Mouse (Mus musculus) T-helper 1 cell (primary cell): ENCODE results near the gene Pi4ka.

Experiments used
- in situ Hi-C: fragments of 300-600 bp; cut with MboI, MseI; formaldehyde crosslinking; loops from one replicate; pipeline ENCODE4 v1.15.1; 2025; ENCODE audit warnings: high pct_unique_total_duplicates

Gene Pi4ka

DNA sequence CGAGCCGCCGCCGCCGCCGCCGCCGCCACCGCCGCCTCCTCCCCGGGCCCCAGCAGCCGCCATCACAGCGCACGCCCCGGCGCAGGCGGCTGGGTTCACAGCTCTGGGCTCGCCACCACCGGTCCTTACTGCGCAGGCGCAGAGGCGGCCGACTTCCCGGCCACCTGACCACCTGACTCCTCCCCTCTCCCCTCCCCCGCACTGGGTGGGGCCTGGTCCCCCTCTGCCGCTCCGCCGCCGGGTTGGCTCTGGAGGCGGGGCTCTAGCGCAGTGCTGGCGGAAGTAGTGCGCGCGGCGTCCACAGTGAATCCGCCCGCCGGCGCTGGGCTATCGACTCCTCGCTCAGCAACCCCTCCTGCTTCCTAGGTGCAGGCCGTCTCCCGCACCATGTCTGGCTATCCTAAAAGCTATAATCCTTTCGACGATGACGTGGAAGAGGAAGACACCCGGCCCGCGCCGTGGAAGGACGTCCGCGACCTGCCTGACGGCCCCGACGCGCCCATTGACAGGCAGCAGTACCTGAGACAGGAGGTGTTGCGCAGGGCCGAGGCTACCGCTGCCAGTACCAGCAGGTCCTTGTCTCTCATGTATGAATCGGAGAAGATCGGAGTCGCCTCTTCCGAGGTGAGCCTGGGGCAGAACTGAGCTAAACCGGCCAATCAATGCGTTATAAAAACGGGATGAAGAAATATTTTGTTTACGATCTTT lies at the start of gene Pi4ka, which contains the start of gene Snap29:
TSS of gene Pi4ka (minus strand) at position 579 of the 708 bp plus-strand sequence.
TSS of gene Snap29 (plus strand) at position 251 of the 708 bp plus-strand sequence.
- in situ Hi-C loops, result loop anchor here (5.0 kb wide), 1 partner anchor 51 kb away; no protein-coding TSS in a partner anchor

DNA sequence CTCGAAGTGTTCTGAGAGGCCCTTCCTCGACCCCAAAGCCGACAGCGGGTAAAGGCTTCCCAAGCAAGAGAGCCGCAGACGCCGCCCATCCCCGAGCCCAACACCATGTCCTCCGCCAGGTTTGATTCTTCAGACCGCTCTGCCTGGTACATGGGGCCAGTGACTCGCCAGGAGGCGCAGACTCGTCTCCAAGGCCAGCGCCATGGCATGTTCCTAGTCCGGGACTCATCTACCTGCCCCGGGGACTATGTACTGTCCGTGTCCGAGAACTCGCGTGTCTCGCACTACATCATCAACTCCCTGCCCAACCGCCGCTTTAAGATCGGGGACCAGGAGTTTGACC lies 46.2 kb upstream of the Pi4ka start:
- in situ Hi-C loops, result no loop called here

DNA sequence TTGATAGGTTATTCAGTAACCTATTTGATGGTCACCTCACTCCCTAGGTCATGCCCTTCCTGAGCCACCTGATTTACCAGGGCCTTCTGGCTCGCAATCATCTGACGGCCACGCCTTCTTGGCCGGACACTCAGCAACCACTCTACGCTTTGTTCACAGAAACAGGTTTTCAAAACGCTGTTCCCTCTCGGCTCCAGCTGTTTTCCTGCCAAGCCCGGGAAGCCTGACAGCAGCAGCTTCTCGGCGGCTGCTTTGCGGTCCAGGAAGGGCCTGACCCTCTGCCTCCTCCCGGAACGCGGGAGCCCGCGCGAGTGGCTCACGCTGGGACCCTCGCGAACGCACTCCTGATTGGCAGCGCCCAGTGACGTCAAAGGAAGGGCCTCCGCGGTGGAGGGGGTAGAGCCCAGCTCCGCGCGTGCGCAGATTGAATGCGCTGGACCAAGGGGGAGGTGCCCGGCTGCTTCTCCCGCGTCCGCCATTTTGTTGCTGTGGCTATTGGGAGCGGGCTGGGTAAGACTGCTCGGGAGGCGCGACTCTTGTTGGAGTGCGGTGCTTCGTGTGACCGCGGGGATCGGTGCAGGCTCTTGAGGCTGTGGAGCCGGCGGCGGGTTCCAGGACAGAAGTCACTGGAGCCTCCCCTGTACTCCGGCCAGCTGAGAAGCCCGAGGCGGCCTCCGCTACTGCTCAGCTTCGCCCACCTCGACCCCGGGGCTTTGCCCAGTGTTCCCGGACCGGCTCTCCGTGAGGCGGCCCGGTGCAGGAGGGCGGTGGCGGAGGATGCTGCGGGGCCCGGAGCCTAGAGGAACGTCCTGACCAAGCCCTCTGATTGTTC lies 45.6 kb upstream of the Pi4ka start, which contains the start of gene Crkl:
TSS of gene Crkl (plus strand) at position 447 of the 832 bp plus-strand sequence.
- in situ Hi-C loops, result no loop called here

GRCm38 (mm10) chr16:17432576-17432975 lies 26.5 kb upstream of the Pi4ka start:
- in situ Hi-C loops, result no loop called here

- in situ Hi-C loops, result no loop called here
Measured at GRCm38 (mm10) chr16:17423021-17423420, 16.9 kb upstream of the Pi4ka start.

GRCm38 (mm10) chr16:17410209-17410608 lies 4.1 kb upstream of the Pi4ka start:
- in situ Hi-C loops, result no loop called here

DNA sequence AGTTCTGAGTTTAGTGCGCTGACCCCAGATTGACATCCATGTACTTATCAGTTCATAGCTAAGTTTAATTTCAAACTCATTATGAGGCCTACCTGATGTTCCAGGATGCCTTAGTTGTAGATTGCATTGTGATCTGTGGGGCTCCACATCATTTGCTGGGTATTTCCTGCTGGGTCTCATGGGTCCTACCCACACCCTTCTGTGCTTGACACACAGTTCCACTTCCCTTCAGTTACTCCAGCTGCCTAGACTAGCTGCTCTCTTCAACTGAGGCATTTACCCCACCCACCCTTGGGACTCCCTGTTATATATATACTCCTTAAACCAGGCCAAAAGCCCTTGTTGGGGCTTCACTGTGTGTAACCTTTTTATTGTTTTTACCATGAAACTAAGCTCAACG lies 2.9 kb upstream of the Pi4ka start:
- in situ Hi-C loops, result loop anchor here (5.0 kb wide), 1 partner anchor 48 kb away; no protein-coding TSS in a partner anchor

DNA sequence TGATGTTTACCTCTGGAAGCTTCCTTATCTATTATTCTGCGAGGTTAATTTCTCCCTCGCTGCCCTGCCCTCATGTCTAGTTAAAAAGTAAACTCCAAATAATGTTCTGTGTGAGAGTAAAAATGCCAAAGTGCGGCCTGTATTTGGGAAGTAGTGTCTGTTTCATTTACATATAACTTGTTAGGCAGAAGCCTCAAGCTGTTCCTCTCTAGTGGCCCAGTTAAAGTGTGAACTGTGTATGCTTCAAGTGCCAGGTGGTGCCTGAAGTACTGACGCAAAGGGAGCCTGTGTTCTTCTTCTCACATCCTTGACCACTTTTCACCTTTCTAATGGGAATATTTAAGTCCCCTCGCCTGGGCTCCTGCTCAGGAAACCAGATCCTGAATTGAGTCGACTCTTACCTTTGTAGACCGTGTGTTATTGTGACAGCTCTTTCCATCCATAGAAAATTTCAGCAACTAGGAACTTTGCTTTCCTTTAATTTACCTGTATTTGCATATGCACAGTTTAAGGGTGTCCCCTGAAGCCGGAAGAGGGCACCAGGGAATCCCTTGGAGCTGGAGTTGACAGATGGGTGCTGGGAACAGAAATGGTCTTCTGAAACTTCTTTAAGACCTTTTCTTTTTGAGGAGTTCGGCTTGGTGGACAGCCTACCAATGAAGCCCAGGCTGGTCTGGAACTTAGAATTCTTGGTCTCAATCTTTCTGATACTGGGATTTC lies 558 bp upstream of the Pi4ka start:
- in situ Hi-C loops, result loop anchor here (5.0 kb wide), 1 partner anchor 51 kb away; no protein-coding TSS in a partner anchor

DNA sequence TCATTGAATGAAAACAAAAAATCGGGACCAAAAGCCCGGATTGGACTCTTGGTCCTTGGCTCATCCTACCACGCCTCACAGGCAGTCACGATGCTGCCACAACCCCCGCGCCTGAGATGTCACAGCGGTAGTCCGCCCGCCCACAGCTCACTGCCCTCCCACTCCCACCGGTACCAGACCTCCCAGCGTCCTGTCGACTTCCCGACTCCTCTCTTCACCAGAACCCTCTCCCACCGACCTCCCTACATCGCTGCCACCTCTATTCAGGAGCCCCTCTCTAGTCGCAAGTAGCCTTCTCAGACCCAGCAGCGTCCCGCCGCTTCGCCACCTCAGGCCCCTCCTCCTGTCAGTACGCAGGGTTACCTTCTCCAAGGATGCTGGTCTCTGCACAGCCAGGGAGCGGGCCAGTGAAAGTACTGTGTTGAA lies 830 bp downstream of the Pi4ka start:
- in situ Hi-C loops, result loop anchor here (5.0 kb wide), 1 partner anchor 52 kb away; no protein-coding TSS in a partner anchor

- in situ Hi-C loops, result no loop called here
Measured at GRCm38 (mm10) chr16:17402855-17403254, 3.3 kb downstream of the Pi4ka start.

- in situ Hi-C loops, result no loop called here
Measured at GRCm38 (mm10) chr16:17392784-17393183, 13.3 kb downstream of the Pi4ka start.

- in situ Hi-C loops, result no loop called here
Measured at GRCm38 (mm10) chr16:17383594-17384326, 22.4 kb downstream of the Pi4ka start.

DNA sequence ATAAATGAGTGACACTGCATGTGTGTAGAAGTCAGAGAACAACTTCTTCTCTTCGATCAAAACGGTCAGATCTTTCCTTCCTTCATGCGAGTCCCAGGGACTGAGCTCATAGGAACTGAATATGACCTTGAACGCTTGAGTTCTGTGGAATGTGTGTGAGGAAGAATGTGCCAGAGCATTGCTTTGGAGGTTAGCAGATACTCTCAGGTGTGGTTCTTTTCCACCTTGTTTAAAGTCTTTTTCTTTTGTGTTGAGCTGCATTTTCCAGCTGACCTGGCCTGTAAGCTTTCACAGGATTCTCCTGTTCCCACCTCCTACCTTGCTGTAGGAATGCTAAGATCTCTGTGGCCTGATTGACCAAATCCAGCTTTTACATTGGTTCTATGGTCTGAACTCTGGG lies 23.8 kb downstream of the Pi4ka start:
- in situ Hi-C loops, result no loop called here

DNA sequence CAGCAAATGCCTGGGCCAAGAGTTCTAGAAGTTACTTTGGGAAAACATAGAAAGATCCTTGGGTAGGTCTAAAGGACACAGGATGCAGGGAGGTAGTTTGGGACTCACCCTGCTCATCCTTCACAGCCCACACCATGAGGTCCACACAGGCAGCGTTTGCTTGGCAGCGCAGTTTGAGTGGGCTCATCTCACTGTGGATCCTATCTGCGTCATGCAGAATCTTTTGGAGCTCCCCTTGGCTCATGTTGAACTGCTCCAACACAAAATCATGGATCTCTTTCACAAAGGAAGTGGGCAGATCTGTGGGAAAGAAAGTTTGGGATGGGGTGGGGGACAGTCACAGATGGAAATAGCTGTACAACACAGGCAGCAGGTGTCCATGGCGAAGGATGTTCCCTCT lies 47.3 kb downstream of the Pi4ka start:
- in situ Hi-C loops, result no loop called here

GRCm38 (mm10) chr16:17356031-17356430 lies 50.1 kb downstream of the Pi4ka start:
- in situ Hi-C loops, result no loop called here

GRCm38 (mm10) chr16:17346766-17347165 lies 59.3 kb downstream of the Pi4ka start:
- in situ Hi-C loops, result no loop called here

DNA sequence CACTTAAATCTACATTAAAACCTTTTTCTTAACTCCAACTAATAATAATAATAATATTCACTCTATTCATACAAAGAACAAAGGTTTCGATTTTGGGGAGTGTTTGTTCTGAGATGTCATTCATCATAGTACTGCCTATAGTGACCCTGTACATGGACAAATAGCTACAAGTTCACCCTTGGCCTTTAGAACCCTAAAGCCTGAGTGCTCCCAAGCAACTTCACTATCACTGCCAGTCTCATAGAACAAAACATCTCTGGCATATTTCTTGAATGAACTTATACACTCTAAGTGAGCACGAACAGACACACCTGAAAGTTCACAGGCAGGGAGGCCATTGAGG lies 60.3 kb downstream of the Pi4ka start:
- in situ Hi-C loops, result no loop called here

DNA sequence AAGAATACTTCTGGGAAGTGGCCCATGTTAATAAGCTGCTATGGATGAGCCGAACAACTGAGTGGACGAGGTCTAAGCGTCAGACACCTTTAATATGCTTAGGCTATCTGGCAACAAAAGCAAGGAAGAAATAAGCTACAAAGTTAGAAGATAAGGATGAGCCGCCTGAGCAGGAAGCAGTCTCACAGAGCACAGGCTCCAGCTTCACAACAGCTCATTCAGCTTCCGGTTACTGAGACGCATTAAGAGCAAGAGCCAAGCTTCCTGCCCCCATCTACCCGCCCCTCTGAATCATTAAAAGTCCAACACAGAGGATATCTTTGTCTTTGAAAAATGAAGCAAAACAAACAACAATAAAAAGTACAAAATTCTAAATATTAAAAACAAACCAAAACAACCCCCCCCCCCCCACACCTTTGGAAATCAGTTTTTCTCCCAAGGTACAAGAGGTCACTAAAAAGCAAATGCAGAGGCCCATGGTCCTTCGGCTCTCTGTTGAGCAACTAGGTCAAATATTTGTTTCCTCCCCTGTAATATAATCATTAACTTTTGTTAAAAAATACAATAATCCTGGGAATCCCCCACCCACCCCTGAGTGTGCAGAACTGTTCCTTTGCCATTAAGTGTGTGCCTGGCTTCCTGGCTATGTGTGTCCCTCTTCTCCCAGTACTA lies 60.8 kb downstream of the Pi4ka start:
- in situ Hi-C loops, result no loop called here

DNA sequence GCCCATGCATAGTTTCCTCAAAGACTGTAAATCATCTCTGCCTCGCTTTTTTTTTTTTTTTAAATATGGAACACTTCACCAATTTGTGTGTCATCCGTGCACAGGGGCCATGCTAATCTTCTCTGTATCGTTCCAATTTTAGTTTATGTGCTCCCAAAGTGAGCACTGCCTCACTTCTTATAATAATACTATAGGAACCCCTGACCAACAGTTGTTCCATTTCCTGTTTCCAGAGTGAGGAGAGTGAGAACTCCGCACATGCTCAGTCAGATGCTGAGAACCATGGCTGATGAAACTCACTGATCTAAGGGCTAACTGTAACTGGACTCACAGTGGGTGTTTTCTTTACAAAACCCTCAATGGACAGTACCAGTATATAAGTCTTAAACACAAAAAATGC lies 64.3 kb downstream of the Pi4ka start:
- in situ Hi-C loops, result no loop called here

- in situ Hi-C loops, result no loop called here
Measured at GRCm38 (mm10) chr16:17340705-17341104, 65.4 kb downstream of the Pi4ka start.

GRCm38 (mm10) chr16:17339701-17340100 lies 66.4 kb downstream of the Pi4ka start:
- in situ Hi-C loops, result no loop called here
